In the genomic region with DNA sequence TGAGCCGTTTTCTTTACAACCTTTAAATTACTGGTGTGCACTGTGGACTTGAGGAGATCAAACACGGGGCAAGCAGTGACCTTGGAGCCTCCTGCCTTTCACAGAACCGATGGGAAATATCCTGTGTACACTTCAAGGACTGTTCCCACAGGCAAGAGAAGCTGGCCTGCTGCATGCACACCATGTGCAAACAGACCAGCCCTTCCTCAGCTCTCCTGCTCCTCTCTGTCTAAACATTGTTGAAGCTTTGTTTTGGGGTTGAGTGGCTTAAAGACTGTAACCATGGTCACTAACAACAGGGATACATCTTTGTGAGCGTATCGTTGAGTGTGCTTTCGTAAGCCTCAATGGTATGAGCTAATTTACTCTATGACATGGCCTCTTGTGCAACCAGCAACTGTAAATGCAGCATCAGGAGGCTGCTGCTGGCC, we compare ENCODE assay signal across 14 mouse cellular contexts. TPM values are rescaled to one million over a fixed set of nuclear protein-coding genes. Genes with fewer than 3 reads are reported as not detected.
DNase-seq lines count a peak whose midpoint lies in the region; ATAC-seq lines count a peak whose summit lies in the region.
"Had no signal": no experiment of that assay in that cellular context is flagged by ENCODE, and none has a peak within 500 bp of the region (broad histone marks: within the 10 kb centered on the region; RNA-seq: fewer than 3 reads in every experiment).

No protein-coding gene starts in this region.

- no peaks in the 10 kb centered on the region for H3K27me3 ChIP-seq in liver, embryonic 15.5 days
- H3K27me3 ChIP-seq in stomach, embryonic 16.5 days (ENCODE audit: control insufficient read depth, insufficient read depth, low read length) = no peaks in the 10 kb centered on the region
- H3K27me3 ChIP-seq: embryonic facial prominence, embryonic 13.5 days; forebrain, embryonic 12.5 days; neural tube, embryonic 13.5 days had no signal

- WGBS in liver, embryonic 15.5 days (ENCODE audit: insufficient replicate concordance) = 62% methylated on average over 6 of the region's 6 CpGs
- WGBS in stomach, embryonic 16.5 days = 36% methylated on average over 6 of the region's 6 CpGs

- intact Hi-C loops in heart, postnatal 25 days (cut with DNase I) = loop anchor here (1.0 to 10.0 kb wide), 6 partner anchors 77 to 283 kb away; partner anchors contain the start of genes Hnrnpa3 and Nfe2l2

- H3K36me3 ChIP-seq in liver, embryonic 15.5 days (replicated peaks) = no peaks in the 10 kb centered on the region
- H3K36me3 ChIP-seq in stomach, embryonic 16.5 days (ENCODE audit: control insufficient read depth, insufficient read depth, low read length) = no peaks in the 10 kb centered on the region
- H3K36me3 ChIP-seq: embryonic facial prominence, embryonic 13.5 days; forebrain, embryonic 12.5 days; limb, embryonic 15.5 days; neural tube, embryonic 13.5 days had no signal

- H3K9ac ChIP-seq in liver, embryonic 15.5 days = no peak overlapping the region
- H3K9ac ChIP-seq in stomach, embryonic 16.5 days (ENCODE audit: low read length) = peak overlapping the region; percentile 20; the same call in 1 of the 2 replicates
- H3K9ac ChIP-seq: embryonic facial prominence, embryonic 13.5 days; forebrain, embryonic 12.5 days; limb, embryonic 15.5 days; neural tube, embryonic 13.5 days had no signal

- H3K4me3 ChIP-seq in liver, embryonic 15.5 days (replicated peaks) = no peak overlapping the region
- no peak overlapping the region for H3K4me3 ChIP-seq in stomach, embryonic 16.5 days (replicated peaks; ENCODE audit: low read length)
- H3K4me3 ChIP-seq: embryonic facial prominence, embryonic 13.5 days; forebrain, embryonic 12.5 days; limb, embryonic 15.5 days; neural tube, embryonic 13.5 days had no signal

- H3K27ac ChIP-seq in liver, embryonic 15.5 days (replicated peaks) = peak overlapping the region; percentile 45; the same call in 1 of the 2 replicates
- H3K27ac ChIP-seq in stomach, embryonic 16.5 days (ENCODE audit: low read length) = peak overlapping the region; percentile 81
- H3K27ac ChIP-seq: embryonic facial prominence, embryonic 13.5 days; forebrain, embryonic 12.5 days; gastrocnemius, adult 2 months; limb, embryonic 15.5 days; neural tube, embryonic 13.5 days had no signal

- H3K4me1 ChIP-seq in liver, embryonic 15.5 days (replicated peaks) = peaks cover 34% of the 10 kb centered on the region
- H3K4me1 ChIP-seq in stomach, embryonic 16.5 days (ENCODE audit: control insufficient read depth, insufficient read depth, low read length) = peaks cover 19% of the 10 kb centered on the region; the same call in 1 of the 2 replicates

- no peaks in the 10 kb centered on the region for H3K9me3 ChIP-seq in liver, embryonic 15.5 days (replicated peaks)
- H3K9me3 ChIP-seq in stomach, embryonic 16.5 days (replicated peaks; ENCODE audit: control insufficient read depth, low read length) = no peaks in the 10 kb centered on the region
- H3K9me3 ChIP-seq: embryonic facial prominence, embryonic 13.5 days; forebrain, embryonic 12.5 days; limb, embryonic 15.5 days; neural tube, embryonic 13.5 days had no signal

- DNase-seq in lung, adult 18-20 months = peak; percentile 73 to 83
- DNase-seq in lung, postnatal 14 days = no peak
- peak; percentile 81 for DNase-seq in lung, postnatal 36 days
- DNase-seq in left cerebral cortex, adult 8-10 months (ENCODE audit: low spot score in 2 of 2) = no peak
- no peak for DNase-seq in heart, postnatal 25 days (ENCODE audit: low spot score)
- DNase-seq in heart, adult 18-20 months = no peak
- DNase-seq: gastrocnemius, adult 2 months; kidney, adult 11 months had no signal

- peak; percentile 55 for ATAC-seq in liver, embryonic 15.5 days (ENCODE audit: insufficient read depth)
- peak; percentile 82 for ATAC-seq in stomach, embryonic 16.5 days (ENCODE audit: insufficient read depth, low FRiP score)

- no peak overlapping the region for H3K4me2 ChIP-seq in liver, embryonic 15.5 days
- 0 out of 2 replicates have a peak overlapping the region, but pooled peaks have one; percentile 10 for H3K4me2 ChIP-seq in stomach, embryonic 16.5 days (ENCODE audit: low read depth, low read length)
- H3K4me2 ChIP-seq: embryonic facial prominence, embryonic 13.5 days; forebrain, embryonic 12.5 days; limb, embryonic 15.5 days; neural tube, embryonic 13.5 days had no signal

RNA-seq across cellular contexts. Expression of gene Agps, which starts 50.2 kb away (rescaled TPM):
- polyA plus RNA-seq in liver, embryonic 15.5 days (2015; fragmentation: Nextera tagmentation; extraction: Ambion mirVana) = 14.3 and 14.8 TPM in 2 replicates
- 25.6 and 28.1 TPM in 2 replicates for polyA plus RNA-seq in stomach, embryonic 16.5 days (2015; fragmentation: Nextera tagmentation; extraction: Ambion mirVana)
- total RNA-seq in left cerebral cortex, adult 8-10 months (2022) = 10 to 100 TPM; 32.0 to 42.5 (median 34.6) TPM
- 10 to 100 TPM; 34.1 to 37.6 TPM for total RNA-seq in heart, postnatal 25 days (2021)
- total RNA-seq in heart, adult 18-20 months (2021) = 10 to 100 TPM; 32.4 to 33.7 TPM

Comparison
In these comparisons a context has a peak if more than half of its experiments do, and no peak if none do; other contexts are left out.
1. DNase-seq: peak in lung, adult 18-20 months (2 of 2) and lung, postnatal 36 days (single experiment); none in lung, postnatal 14 days (single experiment), left cerebral cortex, adult 8-10 months (0 of 2), heart, postnatal 25 days (single experiment) and heart, adult 18-20 months (0 of 2).